Mouse (Mus musculus): ENCODE measurements at regions not wholly inside any gene's neighbourhood (a gene's known extent, or its start where the extent isn't known, plus 50 kb on each side); places are given as distances from the start of the nearest gene placed in this dataset.

- TF ChIP-seq CTCF (IDR thresholded peaks at IDR 0.05; ENCODE audit: low read depth), result no peak
- no peak for TF ChIP-seq EP300 (IDR thresholded peaks at IDR 0.05; ENCODE audit: low read depth)
Observed at GRCm38 (mm10) chr2:48316180-48316889, 497.6 kb upstream of the Acvr2a start.

Measured in liver, postnatal 0 days (tissue).